Mouse (Mus musculus) frontal cortex, postnatal 25 days (tissue): ENCODE data around the gene Fadd.
A peak's percentile ranks its signal among the peaks of the same experiment; 100 is the strongest.

Experiments used
- DNase-seq, 2 experiments: peaks; one replicate each; pipeline ENCODE4 v3.0.0; 2022; ENCODE audit warnings: low spot score in 2 of 2

Gene Fadd

GRCm38 (mm10) chr7:144577876-144578275 is 4.4 kb downstream of the Fadd start:
- DNase-seq = no peak

- no peak for DNase-seq
Observed at GRCm38 (mm10) chr7:144572234-144572633, 10.0 kb downstream of the Fadd start.

GRCm38 (mm10) chr7:144571598-144571997 is 10.7 kb downstream of the Fadd start:
- DNase-seq = no peak

- no peak for DNase-seq
Observed at GRCm38 (mm10) chr7:144569428-144569827, 12.8 kb downstream of the Fadd start.

- no peak for DNase-seq
Observed at GRCm38 (mm10) chr7:144568091-144568490, 14.2 kb downstream of the Fadd start.

- no peak for DNase-seq
Observed at GRCm38 (mm10) chr7:144566921-144567682, 15.2 kb downstream of the Fadd start.

- no peak for DNase-seq
Observed at GRCm38 (mm10) chr7:144563456-144564155, 18.7 kb downstream of the Fadd start.

GRCm38 (mm10) chr7:144562016-144562415 is 20.2 kb downstream of the Fadd start:
- no peak for DNase-seq

GRCm38 (mm10) chr7:144560594-144560993 is 21.7 kb downstream of the Fadd start:
- DNase-seq = no peak

- no peak for DNase-seq
Observed at GRCm38 (mm10) chr7:144558552-144558951, 23.7 kb downstream of the Fadd start.

GRCm38 (mm10) chr7:144554123-144554472 is 28.2 kb downstream of the Fadd start:
- no peak for DNase-seq

- peak; percentile 91 to 97 for DNase-seq
Observed at GRCm38 (mm10) chr7:144553237-144554122, 28.8 kb downstream of the Fadd start, which contains the start of gene Ppfia1. Gene Ppfia1 (minus strand): TSS chr7:144553729.

GRCm38 (mm10) chr7:144552274-144552673 is 30.0 kb downstream of the Fadd start:
- no peak for DNase-seq

- no peak for DNase-seq
Observed at GRCm38 (mm10) chr7:144550811-144551210, 31.5 kb downstream of the Fadd start.

GRCm38 (mm10) chr7:144549904-144550566 is 32.2 kb downstream of the Fadd start:
- DNase-seq = no peak

GRCm38 (mm10) chr7:144545231-144545630 is 37.0 kb downstream of the Fadd start:
- DNase-seq = no peak

GRCm38 (mm10) chr7:144541351-144541750 is 40.9 kb downstream of the Fadd start:
- no peak for DNase-seq

GRCm38 (mm10) chr7:144539146-144539545 is 43.1 kb downstream of the Fadd start:
- no peak for DNase-seq

GRCm38 (mm10) chr7:144538030-144538644 is 44.1 kb downstream of the Fadd start:
- no peak for DNase-seq

GRCm38 (mm10) chr7:144536367-144536766 is 45.9 kb downstream of the Fadd start:
- no peak for DNase-seq

- no peak for DNase-seq
Observed at GRCm38 (mm10) chr7:144534773-144535172, 47.5 kb downstream of the Fadd start.
